Mouse (Mus musculus) intestine, postnatal 0 days (tissue): Measurements from ENCODE around the gene Hbq1b. TPM values are rescaled to one million over a fixed set of nuclear protein-coding genes. Genes with fewer than 3 reads are reported as not detected.
A peak's percentile ranks its signal among the peaks of the same experiment; 100 is the strongest.

Experiments used
- ATAC-seq: fragments of 200-750 bp; cut with Nextera tagmentation; 2 replicates; pipeline ENCODE4 v1.8.0; 2017; ENCODE audit warnings: mild to moderate bottlenecking, moderate TSS enrichment, moderate library complexity
- H3K27ac ChIP-seq: fragments of 300-500 bp; sonication (generic); 2 replicates; pipeline ENCODE4 v1.5.1; 2014; ENCODE audit warnings: mild to moderate bottlenecking, low read depth, low read length, moderate library complexity
- H3K27me3 ChIP-seq: fragments of 300-500 bp; sonication (generic); replicated peaks from 2 replicates; pipeline ENCODE4 v1.6.1; 2014; ENCODE audit warnings: low read length, mixed read lengths; ENCODE audit not compliant: control insufficient read depth, insufficient read depth
- H3K36me3 ChIP-seq: fragments of 300-500 bp; sonication (generic); 2 replicates; pipeline ENCODE4 v1.6.1; 2014; ENCODE audit warnings: mild to moderate bottlenecking, moderate library complexity; ENCODE audit not compliant: control insufficient read depth, insufficient read depth
- H3K4me1 ChIP-seq: fragments of 300-500 bp; sonication (generic); replicated peaks from 2 replicates; pipeline ENCODE4 v1.6.1; 2014; ENCODE audit warnings: antibody characterized with exemption, low read length, mixed read lengths; ENCODE audit not compliant: control insufficient read depth, insufficient read depth
- H3K4me2 ChIP-seq: fragments of 300-500 bp; sonication (generic); replicated peaks from 2 replicates; pipeline ENCODE4 v1.6.1; 2014; ENCODE audit warnings: low read depth, mild to moderate bottlenecking, moderate library complexity
- H3K4me3 ChIP-seq: fragments of 300-500 bp; sonication (generic); 2 replicates; pipeline ENCODE4 v1.5.1; 2014; ENCODE audit warnings: low read depth, low read length
- H3K9ac ChIP-seq: fragments of 300-500 bp; sonication (generic); 2 replicates; pipeline ENCODE4 v1.6.1; 2014; ENCODE audit warnings: mild to moderate bottlenecking, low read depth, low read length
- H3K9me3 ChIP-seq: fragments of 300-500 bp; sonication (generic); 2 replicates; pipeline ENCODE4 v1.6.1; 2016; ENCODE audit warnings: mixed run types; ENCODE audit not compliant: control insufficient read depth
- CTCF ChIP-seq: sonication (generic); IDR thresholded peaks from 2 replicates; pipeline ENCODE4 v1.5.1; 2016; ENCODE audit warnings: low read depth, mild to moderate bottlenecking, control low read depth, antibody characterized with exemption, moderate library complexity
- whole genome bisulfite sequencing: fragments of 180-500 bp; shearing (Covaris S2); extraction: QIAGEN DNeasy Blood & Tissue Kit; methylation state at CpG from one replicate; pipeline ENCODE4 v1.1.7; 2014; 5-methylcytosine and 5-hydroxymethylcytosine counted together
- polyA plus RNA-seq: library from polyadenylated mRNA; unstranded; fragments of >200 nt; fragmentation: Nextera tagmentation; extraction: Ambion mirVana; gene quantifications from 2 replicates; pipeline ENCODE4 v1.2.1, GENCODE M21; 2015

The Hbq1b gene
- polyA plus RNA-seq, 1 experiment from 2014 or later = not detected

- Histone ChIP-seq H3K4me3 (no peak overlapping the region), H3K9ac (no peak overlapping the region), H3K4me1 (no peaks in the 10 kb centered on the region), H3K36me3 (no peaks in the 10 kb centered on the region), H3K27me3 (0 out of 2 replicates have a peak, but pooled peaks cover 5% of the 10 kb centered on the region), H3K27ac (no peak overlapping the region), H3K4me2 (no peak overlapping the region), H3K9me3 (no peaks in the 10 kb centered on the region)
- no peak for ATAC-seq
- 90% methylated on average over 1 of the region's 1 CpGs for WGBS
- TF ChIP-seq CTCF = no peak
Measured at GRCm38 (mm10) chr11:32303455-32303854, 16.7 kb downstream of the Hbq1b start.

DNA sequence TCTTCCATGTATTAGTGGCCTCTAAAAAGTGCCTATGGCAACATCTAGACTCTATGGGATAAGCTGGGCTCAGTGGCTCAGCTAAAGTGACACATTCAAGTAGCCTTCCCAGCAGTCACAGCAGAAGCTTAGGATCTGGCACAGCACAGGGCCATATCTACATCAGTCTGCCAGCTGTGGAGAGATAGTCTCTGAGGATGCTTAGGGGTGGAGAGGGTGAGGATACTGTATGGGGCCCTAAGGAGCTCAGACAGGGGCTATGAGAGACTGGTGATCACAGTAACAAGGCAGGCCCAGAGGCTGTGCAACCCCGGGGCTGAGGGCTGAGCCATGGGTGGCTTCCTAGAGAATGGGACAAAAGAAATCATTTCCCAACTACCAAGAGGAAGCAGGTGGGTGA lies 20.2 kb downstream of the Hbq1b start:
- Histone ChIP-seq H3K27me3 (no peaks in the 10 kb centered on the region), H3K4me2 (no peak overlapping the region), H3K27ac (no peak overlapping the region), H3K4me3 (no peak overlapping the region), H3K9me3 (no peaks in the 10 kb centered on the region), H3K4me1 (no peaks in the 10 kb centered on the region), H3K9ac (no peak overlapping the region), H3K36me3 (no peaks in the 10 kb centered on the region)
- ATAC-seq = no peak
- WGBS = 79% methylated on average over 1 of the region's 1 CpGs
- no peak for TF ChIP-seq CTCF

DNA sequence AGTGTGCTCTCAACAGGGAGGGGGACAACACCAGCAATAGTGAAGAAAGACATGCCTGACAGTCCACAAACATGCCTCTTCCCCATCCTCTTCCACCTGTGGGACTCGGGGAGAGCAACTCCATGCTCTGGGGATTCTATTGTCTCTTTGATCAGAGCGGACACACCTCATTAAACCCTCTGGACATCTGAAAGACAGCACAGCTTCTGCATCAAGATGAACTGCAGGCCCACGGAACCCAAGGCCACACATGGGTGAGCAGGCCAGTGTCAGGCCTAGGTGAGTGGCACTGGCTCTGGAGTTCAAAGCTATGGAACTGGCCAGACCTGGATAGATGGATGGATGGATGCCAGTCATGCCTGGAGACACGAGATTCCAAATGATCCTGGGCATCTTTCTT lies 22.7 kb downstream of the Hbq1b start:
- WGBS = 66% methylated on average over 4 of the region's 4 CpGs
- Histone ChIP-seq H3K9me3 (no peaks in the 10 kb centered on the region), H3K27ac (no peak overlapping the region), H3K4me3 (no peak overlapping the region), H3K4me2 (no peak overlapping the region), H3K9ac (no peak overlapping the region), H3K27me3 (no peaks in the 10 kb centered on the region), H3K36me3 (no peaks in the 10 kb centered on the region), H3K4me1 (no peaks in the 10 kb centered on the region)
- ATAC-seq = no peak
- TF ChIP-seq CTCF = no peak

DNA sequence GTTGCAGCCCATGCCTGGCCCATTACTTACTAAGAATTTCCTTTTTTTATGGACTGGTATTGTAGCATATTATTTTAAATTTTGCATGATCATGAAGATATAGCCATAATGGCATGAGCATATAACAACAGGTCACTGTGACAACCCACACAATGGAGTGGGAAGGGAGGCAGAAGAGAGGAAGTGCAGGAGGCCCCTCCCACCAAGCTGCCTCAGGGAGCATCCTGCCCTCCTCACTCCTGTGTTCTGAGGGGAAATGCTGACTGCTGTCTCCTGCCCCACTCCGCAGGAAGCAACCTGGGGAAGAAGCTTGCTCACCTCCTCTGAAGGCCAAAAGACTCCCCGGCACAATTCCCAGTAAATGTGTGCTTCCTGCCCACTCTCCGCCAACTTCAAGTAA lies 23.2 kb downstream of the Hbq1b start:
- Histone ChIP-seq H3K9me3 (no peaks in the 10 kb centered on the region), H3K4me1 (no peaks in the 10 kb centered on the region), H3K36me3 (no peaks in the 10 kb centered on the region), H3K9ac (no peak overlapping the region), H3K4me3 (no peak overlapping the region), H3K27ac (no peak overlapping the region), H3K4me2 (no peak overlapping the region), H3K27me3 (no peaks in the 10 kb centered on the region)
- ATAC-seq = no peak
- 72% methylated on average over 3 of the region's 3 CpGs for WGBS
- TF ChIP-seq CTCF = no peak

GRCm38 (mm10) chr11:32316009-32316408 lies 29.2 kb downstream of the Hbq1b start:
- TF ChIP-seq CTCF = no peak
- WGBS = 88% methylated on average over 3 of the region's 3 CpGs
- no peaks in the 10 kb centered on the region for H3K4me1 ChIP-seq
- no peaks in the 10 kb centered on the region for H3K27me3 ChIP-seq
- H3K27ac ChIP-seq = no peak overlapping the region
- no peak overlapping the region for H3K4me2 ChIP-seq
- no peaks in the 10 kb centered on the region for H3K9me3 ChIP-seq
- no peak for ATAC-seq
- H3K9ac ChIP-seq = no peak overlapping the region
- no peaks in the 10 kb centered on the region for H3K36me3 ChIP-seq
- no peak overlapping the region for H3K4me3 ChIP-seq

GRCm38 (mm10) chr11:32320507-32321195 lies 33.9 kb downstream of the Hbq1b start:
- no peak for TF ChIP-seq CTCF
- 65% methylated on average over 11 of the region's 11 CpGs for WGBS

DNA sequence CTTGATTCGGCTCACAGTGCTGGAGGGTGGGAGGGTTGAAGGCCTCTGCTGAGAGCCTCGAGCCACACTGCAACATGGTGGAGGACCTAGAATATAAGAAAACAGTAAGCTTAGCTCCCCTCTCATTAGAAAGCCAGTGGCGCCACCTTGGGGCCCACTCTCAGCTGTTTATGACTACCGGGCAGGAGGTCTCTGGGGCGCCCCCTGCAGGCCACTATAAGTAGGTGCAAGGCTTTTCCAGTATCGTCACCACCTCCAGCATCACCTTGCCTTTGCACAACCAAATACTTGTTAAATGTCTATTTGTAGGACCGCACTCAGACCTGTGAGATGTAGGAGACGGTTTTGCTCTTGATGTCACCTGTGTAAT lies 34.4 kb downstream of the Hbq1b start:
- Histone ChIP-seq H3K9ac (no peak overlapping the region), H3K4me3 (no peak overlapping the region), H3K27ac (no peak overlapping the region), H3K9me3 (no peaks in the 10 kb centered on the region), H3K36me3 (no peaks in the 10 kb centered on the region), H3K27me3 (no peaks in the 10 kb centered on the region), H3K4me1 (no peaks in the 10 kb centered on the region), H3K4me2 (no peak overlapping the region)
- ATAC-seq = 0 out of 2 replicates have a peak, but pooled peaks have one; percentile 19
- TF ChIP-seq CTCF = peak; percentile 92
- 43% methylated on average over 8 of the region's 8 CpGs for WGBS

More at GRCm38 (mm10) chr11:32320507-32321195, 33.9 kb downstream of the Hbq1b start:
- Histone ChIP-seq H3K36me3 (no peaks in the 10 kb centered on the region), H3K27me3 (no peaks in the 10 kb centered on the region), H3K27ac (no peak overlapping the region), H3K9me3 (no peaks in the 10 kb centered on the region), H3K9ac (no peak overlapping the region), H3K4me3 (no peak overlapping the region), H3K4me2 (no peak overlapping the region), H3K4me1 (no peaks in the 10 kb centered on the region)
- ATAC-seq = no peak
